Mouse (Mus musculus): ENCODE data around the gene Adamtsl2.

- TF ChIP-seq CHD2 (IDR thresholded peaks at IDR 0.05; ENCODE audit: low read depth, low read length), result no peak
- no peak for TF ChIP-seq ZC3H11A (IDR thresholded peaks at IDR 0.05; ENCODE audit: borderline replicate concordance, low read depth, low read length)
- TF ChIP-seq MAFK (IDR thresholded peaks at IDR 0.05; ENCODE audit: insufficient read depth, low read depth, low read length), result no peak
- no peak for TF ChIP-seq HCFC1 (IDR thresholded peaks at IDR 0.05; ENCODE audit: borderline replicate concordance, insufficient read depth, low read length)
Observed at GRCm38 (mm10) chr2:27073407-27073806, 5.8 kb upstream of the Adamtsl2 start.
